Mouse (Mus musculus): ENCODE data around the gene Frmd5.

GRCm38 (mm10) chr2:121717133-121717532 lies 89.8 kb downstream of the Frmd5 start:
- TF ChIP-seq CTCF (IDR thresholded peaks at IDR 0.05; ENCODE audit: borderline replicate concordance, insufficient read depth, low read length) (no peak), POLR2A (IDR thresholded peaks at IDR 0.05; ENCODE audit: low read depth, low read length) (no peak)
